Mouse (Mus musculus) monocyte, adult 2 months (primary cell): ENCODE results near the gene Acap3.

Source experiments
- DNase-seq, 2 experiments: peaks; one replicate each; pipeline ENCODE4 v3.0.0; 2022; ENCODE audit warnings: low spot score in 2 of 2, low read depth in 1 of 2

Gene Acap3

DNA sequence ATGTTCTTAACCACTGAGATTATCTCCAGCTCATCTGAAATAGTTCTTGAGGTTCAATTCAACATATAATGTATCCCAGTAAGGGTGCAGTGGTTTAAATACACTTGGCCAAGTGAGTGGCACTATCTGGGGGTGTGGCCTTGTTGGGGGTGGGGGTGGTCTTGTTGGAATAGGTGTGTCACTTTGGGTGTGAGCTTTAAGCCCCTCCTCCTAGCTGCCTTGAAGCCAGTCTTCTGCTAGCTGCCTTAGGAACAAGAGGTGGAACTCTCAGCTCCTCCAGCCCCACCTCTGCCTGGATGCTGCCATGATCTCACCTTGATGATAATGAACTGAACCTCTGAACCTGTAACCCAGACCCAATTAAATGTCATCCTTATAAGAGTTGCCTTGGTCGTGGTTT lies 40.4 kb downstream of the Acap3 start:
- no peak for DNase-seq

DNA sequence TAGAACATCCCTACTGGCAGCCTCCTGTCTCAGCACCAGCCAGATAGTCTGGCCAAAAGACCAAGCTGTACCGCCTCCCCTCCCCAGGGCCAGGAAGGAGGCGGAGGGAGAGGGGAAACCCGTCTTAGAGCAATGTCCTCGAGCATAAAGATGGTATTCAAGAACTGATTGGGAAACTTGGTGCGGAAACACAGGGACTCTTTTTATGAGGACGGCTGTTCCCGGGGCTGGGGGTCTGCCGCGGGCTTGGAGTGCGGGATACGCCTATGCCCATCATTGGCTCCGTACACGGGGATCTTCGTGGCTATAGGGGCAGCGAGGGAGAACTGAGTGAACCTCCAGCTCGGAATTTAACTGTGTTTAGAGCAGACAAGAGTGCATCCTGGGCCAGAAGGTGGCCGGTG lies 51.4 kb downstream of the Acap3 start:
- DNase-seq, result no peak

DNA sequence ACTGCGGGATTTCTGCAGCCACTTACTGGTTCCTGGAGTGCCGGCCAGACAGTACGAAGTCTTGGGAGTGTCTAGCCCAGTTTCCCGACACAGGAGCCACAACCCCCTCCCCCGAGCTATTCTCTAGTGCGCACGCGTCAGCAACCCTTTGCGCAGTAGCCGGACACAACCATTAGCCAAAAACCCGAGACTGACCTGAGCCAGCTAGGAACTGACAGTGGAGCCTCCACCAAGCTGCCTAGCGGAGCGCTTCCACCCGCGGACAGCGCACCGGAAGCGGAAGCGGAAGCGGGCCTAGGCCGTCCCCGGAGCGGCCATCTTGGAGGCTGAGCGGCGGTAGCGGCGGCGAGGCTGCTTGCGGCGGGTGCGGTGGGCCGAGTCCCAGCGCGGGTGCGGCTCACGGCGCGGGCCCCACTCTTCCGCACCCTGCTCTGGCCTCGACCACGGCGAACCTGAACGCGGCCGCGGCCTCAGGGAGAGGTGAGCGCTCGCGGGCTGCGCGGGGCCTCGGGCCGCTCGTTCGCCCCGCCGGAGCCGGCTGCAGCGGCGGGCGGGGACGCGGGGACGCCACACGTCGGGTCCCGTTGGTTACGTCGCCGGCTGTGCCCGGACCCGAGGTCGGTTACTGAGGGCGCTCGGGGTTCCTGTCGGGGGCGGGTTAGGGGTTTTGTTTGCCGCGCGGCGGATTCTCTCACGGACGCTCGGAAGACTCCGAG lies 52.1 kb downstream of the Acap3 start, which contains the start of gene Ube2j2:
Ube2j2 (plus strand) TSS at position 298 of the 716 bp plus-strand sequence.
- DNase-seq, result peak; percentile 84 to 91

DNA sequence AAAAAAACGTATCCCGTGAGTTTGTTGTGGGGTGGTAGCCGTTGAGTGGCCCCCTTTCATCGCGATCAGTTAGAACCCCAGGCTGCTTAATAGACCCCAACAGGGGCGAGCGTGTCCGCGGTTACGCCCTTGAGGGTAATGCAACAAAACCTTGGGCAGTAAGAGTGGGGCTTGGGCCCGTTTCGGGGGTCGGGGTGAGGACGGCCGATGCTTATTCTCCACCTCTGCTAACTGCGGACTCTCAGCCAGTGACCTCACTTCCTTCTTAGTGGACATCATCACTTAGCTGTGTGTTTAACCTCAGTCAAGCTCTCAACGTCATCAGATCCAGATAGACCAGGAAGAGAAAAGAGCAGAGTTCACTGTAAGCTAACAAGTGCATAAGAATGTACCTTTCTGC lies 52.6 kb downstream of the Acap3 start:
- no peak for DNase-seq

DNA sequence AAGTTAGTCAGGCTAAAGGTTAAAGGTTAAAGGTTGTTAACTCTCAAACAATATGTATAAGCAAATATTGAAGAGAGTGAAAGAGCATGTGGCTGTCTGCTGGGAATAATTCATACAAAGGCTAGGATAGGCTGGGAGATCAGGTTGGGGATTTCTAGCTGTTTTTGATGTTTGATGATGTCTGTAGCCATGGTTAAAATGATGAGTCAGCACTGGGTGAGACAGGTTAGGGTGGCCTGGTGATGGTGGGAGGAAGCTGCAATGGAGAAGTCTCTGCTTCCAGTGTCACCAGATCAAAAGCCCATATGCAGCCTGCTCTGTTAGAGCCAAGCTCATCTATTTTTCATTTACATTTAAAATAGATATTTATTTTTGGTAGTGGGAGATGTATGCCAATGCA lies 55.5 kb downstream of the Acap3 start:
- no peak for DNase-seq

DNA sequence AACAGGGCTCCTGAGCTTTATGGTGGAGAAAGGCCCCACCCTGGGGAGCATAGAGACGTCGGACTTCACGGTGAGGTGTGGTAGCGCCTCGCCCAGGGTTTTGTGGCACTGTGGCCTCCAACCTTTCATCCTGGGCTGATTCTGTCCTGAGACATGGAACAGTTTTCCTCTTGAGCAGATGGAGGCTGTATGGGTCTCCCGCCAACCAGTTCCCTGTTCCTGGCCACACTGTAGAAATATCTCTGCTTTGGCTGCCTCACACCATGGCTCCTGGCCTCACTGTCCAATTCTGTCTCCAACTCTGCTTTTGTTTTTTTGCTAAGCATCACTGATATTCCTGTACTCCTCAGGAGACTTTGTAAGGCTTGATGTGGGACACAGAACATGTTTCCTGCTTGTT lies 63.9 kb downstream of the Acap3 start:
- DNase-seq, result no peak
